Mouse (Mus musculus): ENCODE results near the gene Hcrtr1.

DNA sequence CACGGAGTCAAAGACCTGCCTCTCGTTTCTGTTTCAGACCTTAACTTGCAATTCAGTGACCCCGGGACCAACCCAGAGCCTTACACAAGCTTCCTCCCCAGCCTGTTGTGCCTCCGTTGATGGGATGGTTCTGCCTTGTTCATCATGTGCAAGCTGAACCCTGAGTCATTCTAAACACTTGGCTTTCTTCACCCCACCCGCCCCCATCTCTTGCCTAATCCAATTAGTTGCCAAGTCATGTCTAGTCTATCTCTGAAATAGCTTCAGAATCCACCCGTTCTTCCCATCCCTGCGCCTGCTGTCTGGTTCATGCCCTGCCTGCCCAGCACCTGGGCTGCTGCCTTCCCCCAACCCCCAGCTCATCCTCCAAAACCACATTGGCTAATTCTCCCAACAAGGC lies 26.9 kb downstream of the Hcrtr1 start:
- TF ChIP-seq CTCF (IDR thresholded peaks at IDR 0.05; ENCODE audit: extremely low read depth, insufficient read depth, low read length) = no peak
- no peak for TF ChIP-seq POLR2A (IDR thresholded peaks at IDR 0.05; ENCODE audit: extremely low read depth, insufficient read depth, low read length)
